Mouse (Mus musculus): ENCODE results near the gene Cmbl. TPM values are rescaled to one million over a fixed set of nuclear protein-coding genes. Genes with fewer than 3 reads are reported as not detected.

The Cmbl gene
- polyA plus RNA-seq, 1 experiment from 2014 or later = 3.5 TPM

- 66% methylated on average over 7 of the region's 7 CpGs for WGBS (ENCODE audit: missing documents)
- Histone ChIP-seq H3K36me3 (ENCODE audit: inconsistent target) (no peaks in the 10 kb centered on the region), H3K79me2 (ENCODE audit: inconsistent target) (peaks cover 7% of the 10 kb centered on the region), H3K4me3 (ENCODE audit: inconsistent target) (no peak overlapping the region), H3K27ac (no peak overlapping the region)
Measured at GRCm38 (mm10) chr15:31534421-31535258, 30.5 kb upstream of the Cmbl start.

DNA sequence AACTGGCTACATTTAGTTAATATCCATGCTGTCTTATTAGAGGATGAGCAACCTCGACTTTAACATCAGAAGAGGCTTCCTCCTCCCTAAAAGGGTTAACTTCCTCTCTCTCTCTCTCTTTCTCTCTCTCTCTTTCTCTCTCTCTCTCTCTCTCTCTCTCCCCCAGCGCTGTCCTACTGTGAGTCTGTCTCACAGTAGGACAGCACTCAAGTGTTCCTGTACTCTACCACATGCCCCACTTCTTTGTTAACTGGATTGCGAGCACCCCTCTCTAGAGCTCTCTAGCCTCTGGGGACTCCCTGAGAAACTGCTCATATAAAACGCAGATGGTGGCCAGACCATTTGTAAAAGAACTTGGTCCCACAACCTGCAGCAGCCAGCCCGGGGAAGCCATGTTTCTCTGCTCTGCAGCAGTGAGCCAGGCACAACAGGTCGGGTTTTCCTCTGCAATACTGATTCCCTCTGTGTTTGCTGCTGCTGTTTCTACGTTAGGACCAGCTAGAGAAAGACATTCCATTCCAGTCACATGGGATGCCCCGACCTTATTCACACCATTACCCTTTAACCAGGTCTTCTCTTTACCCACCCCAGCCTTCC, 29.8 kb upstream of the Cmbl start:
- no peak overlapping the region for H3K27ac ChIP-seq
- no peaks in the 10 kb centered on the region for H3K36me3 ChIP-seq (ENCODE audit: inconsistent target)
- H3K79me2 ChIP-seq (ENCODE audit: inconsistent target) = no peaks in the 10 kb centered on the region; the same call in 1 of the 2 replicates
- no peak overlapping the region for H3K4me3 ChIP-seq (ENCODE audit: inconsistent target)
- 64% methylated on average over 8 of the region's 8 CpGs for WGBS (ENCODE audit: missing documents)

- 41% methylated on average over 7 of the region's 7 CpGs for WGBS (ENCODE audit: missing documents)
- no peaks in the 10 kb centered on the region for H3K36me3 ChIP-seq (ENCODE audit: inconsistent target)
- H3K4me3 ChIP-seq (ENCODE audit: inconsistent target) = no peak overlapping the region
- no peak overlapping the region for H3K27ac ChIP-seq
- H3K79me2 ChIP-seq (ENCODE audit: inconsistent target) = no peaks in the 10 kb centered on the region
Measured at GRCm38 (mm10) chr15:31536051-31536737, 29.0 kb upstream of the Cmbl start.

DNA sequence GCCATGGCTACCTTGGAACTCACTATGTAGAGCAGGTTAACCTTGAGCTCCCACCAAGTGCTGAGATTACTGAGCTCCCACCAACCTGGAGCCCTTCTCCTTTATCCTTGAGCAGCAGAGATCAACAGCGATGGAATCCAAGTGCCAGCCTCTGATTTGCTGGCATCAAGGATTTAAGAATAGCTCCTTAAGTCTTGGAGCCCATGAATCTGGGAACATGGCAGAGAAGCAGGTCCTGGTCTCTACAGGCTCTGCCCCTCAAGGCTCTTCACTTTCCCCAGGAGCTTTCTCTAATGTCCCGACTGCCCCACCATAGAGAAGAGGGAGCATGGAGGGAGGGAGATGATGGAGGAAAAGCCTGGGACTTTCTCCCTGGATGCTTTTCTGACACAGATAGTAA, 27.5 kb upstream of the Cmbl start:
- no peaks in the 10 kb centered on the region for H3K79me2 ChIP-seq (ENCODE audit: inconsistent target)
- no peak overlapping the region for H3K27ac ChIP-seq
- H3K36me3 ChIP-seq (ENCODE audit: inconsistent target) = no peaks in the 10 kb centered on the region
- WGBS (ENCODE audit: missing documents) = 90% methylated on average over 2 of the region's 2 CpGs
- H3K4me3 ChIP-seq (ENCODE audit: inconsistent target) = no peak overlapping the region

DNA sequence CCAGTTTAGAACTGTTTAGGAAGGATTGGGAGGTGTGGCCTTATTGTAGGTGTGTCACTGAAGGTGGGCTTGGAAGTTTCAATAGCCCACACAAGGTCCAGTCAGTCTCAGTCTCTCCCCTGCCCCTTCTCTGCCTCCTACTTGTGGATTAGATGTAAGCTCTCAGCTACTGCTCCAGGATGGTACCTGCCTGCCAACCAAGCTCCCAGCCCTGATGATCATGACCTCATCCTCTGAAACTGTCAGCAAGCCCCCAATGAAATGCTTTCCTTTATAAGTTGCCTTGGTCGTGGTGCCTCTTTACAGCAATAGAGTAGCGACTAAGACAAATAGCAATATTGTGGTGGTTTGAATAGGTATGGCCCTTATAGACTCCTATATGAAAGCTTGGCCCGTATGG, 26.8 kb upstream of the Cmbl start:
- WGBS (ENCODE audit: missing documents) = 97% methylated on average over 3 of the region's 3 CpGs
- Histone ChIP-seq H3K4me3 (ENCODE audit: inconsistent target) (no peak overlapping the region), H3K79me2 (ENCODE audit: inconsistent target) (no peaks in the 10 kb centered on the region), H3K27ac (no peak overlapping the region), H3K36me3 (ENCODE audit: inconsistent target) (no peaks in the 10 kb centered on the region)

- WGBS (ENCODE audit: missing documents) = 86% methylated on average over 9 of the region's 9 CpGs
- Histone ChIP-seq H3K79me2 (ENCODE audit: inconsistent target) (no peaks in the 10 kb centered on the region), H3K4me3 (ENCODE audit: inconsistent target) (no peak overlapping the region), H3K27ac (no peak overlapping the region), H3K36me3 (ENCODE audit: inconsistent target) (no peaks in the 10 kb centered on the region)
Measured at GRCm38 (mm10) chr15:31539643-31540512, 25.3 kb upstream of the Cmbl start.

DNA sequence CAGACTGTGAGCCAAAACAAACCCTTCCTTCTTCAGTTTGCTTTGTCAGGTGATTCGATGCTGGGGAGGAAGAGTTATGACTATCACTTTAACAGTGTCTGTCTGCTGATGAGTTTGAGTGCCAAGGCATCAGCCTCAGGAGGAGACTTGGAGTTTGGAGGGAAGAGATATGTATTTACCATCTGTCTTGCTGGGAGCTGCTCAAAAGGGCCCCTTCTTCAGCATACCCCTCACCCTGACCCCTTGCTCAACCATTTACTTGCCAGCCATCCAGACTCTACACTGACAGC, 24.7 kb upstream of the Cmbl start:
- Histone ChIP-seq H3K27ac (no peak overlapping the region), H3K4me3 (ENCODE audit: inconsistent target) (no peak overlapping the region), H3K36me3 (ENCODE audit: inconsistent target) (no peaks in the 10 kb centered on the region), H3K79me2 (ENCODE audit: inconsistent target) (no peaks in the 10 kb centered on the region)
- 91% methylated on average over 1 of the region's 1 CpGs for WGBS (ENCODE audit: missing documents)

DNA sequence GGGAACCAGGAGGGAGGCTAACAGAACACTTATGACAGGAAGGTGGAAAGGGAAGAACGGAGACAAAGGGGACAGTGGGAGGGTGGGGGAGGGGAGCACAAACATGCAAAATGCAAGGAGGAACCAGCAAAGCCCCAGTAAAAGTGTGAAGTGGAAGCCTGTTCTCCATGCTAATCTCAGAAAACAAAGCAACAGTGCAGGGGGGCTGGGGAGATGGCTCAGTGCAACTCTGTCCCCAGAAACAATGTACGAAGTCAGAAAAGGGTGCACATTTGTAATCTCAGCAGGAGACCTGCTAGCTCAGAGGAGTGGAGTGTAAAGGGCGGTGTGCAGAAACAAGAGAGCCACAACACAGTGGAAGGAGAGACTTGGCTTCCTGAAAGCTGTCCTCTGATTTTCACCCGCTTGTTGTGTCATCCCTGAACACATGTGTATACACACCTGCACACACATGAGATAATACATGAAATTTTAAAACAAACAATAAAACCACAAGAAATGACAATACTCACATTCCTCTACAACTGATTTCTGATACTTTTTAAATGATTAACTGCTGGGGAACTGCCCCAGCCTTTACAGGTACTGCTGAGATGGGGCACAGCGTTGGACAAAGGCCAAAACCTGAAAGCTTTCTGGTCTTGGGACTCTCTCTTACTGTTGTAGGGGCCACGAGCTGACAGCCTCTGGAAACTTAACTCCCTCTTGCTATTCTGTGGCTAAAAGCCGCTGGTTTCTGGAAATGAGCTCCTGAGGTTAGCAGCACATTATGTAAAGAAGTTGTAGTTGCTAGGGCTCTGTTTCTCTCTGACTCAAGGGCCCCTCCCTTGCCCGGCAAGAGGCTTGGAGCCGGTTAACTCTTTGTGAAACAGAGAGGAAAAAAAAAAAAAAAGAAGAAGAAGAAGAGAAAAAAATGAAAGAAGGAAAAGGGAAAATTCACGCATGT, 22.9 kb upstream of the Cmbl start:
- Histone ChIP-seq H3K79me2 (ENCODE audit: inconsistent target) (no peaks in the 10 kb centered on the region), H3K4me3 (ENCODE audit: inconsistent target) (no peak overlapping the region), H3K27ac (no peak overlapping the region; the same call in 1 of the 2 replicates), H3K36me3 (ENCODE audit: inconsistent target) (no peaks in the 10 kb centered on the region)
- WGBS (ENCODE audit: missing documents) = 16% methylated on average over 10 of the region's 10 CpGs

DNA sequence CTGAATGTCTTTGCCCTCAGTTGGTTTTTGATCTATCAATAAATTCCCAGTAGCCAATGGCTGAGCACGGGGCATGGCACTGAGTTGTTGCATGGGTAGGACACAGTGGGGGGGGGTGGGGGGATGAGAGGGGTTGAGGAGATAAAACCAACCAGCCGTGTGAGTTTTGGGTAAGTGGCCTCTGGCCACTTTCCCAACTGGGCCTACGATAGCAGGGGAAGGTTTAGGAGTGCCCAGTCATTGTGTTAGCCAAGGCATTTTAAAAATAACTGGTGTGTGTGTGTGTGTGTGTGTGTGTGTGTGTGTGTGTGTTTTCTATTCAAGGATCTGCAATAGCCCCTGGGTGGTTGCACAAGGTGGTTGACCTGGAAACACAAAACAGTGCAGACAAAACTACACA, 21.9 kb upstream of the Cmbl start:
- Histone ChIP-seq H3K27ac (no peak overlapping the region), H3K4me3 (ENCODE audit: inconsistent target) (no peak overlapping the region), H3K36me3 (ENCODE audit: inconsistent target) (no peaks in the 10 kb centered on the region), H3K79me2 (ENCODE audit: inconsistent target) (no peaks in the 10 kb centered on the region)
- 60% methylated on average over 1 of the region's 3 CpGs for WGBS (ENCODE audit: missing documents)

DNA sequence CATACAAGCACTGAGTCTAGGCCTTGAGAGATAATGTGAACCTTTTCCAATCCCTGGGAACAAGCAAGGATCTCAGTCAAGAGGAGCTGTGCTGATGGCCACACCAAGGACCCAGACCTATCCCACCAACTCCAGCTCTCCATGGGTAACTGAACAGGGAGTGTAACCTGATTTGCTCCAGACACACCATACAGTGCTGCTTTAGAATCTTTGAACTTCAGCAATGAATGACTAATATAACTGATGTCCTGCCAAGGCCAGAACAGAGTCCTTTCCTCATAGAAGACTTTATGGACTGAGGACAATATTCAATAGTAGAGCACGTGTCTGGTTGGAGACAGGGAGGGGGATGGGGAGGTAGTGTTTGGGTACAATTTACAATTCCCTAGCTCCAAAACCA, 20.1 kb upstream of the Cmbl start:
- Histone ChIP-seq H3K79me2 (ENCODE audit: inconsistent target) (no peaks in the 10 kb centered on the region), H3K36me3 (ENCODE audit: inconsistent target) (no peaks in the 10 kb centered on the region), H3K27ac (no peak overlapping the region), H3K4me3 (ENCODE audit: inconsistent target) (no peak overlapping the region)
- WGBS (ENCODE audit: missing documents) = 100% methylated on average over 1 of the region's 1 CpGs

- no peaks in the 10 kb centered on the region for H3K36me3 ChIP-seq (ENCODE audit: inconsistent target)
- no peaks in the 10 kb centered on the region for H3K79me2 ChIP-seq (ENCODE audit: inconsistent target)
- WGBS (ENCODE audit: missing documents) = 95% methylated on average over 6 of the region's 6 CpGs
- no peak overlapping the region for H3K27ac ChIP-seq
- H3K4me3 ChIP-seq (ENCODE audit: inconsistent target) = no peak overlapping the region
Measured at GRCm38 (mm10) chr15:31546291-31546690, 18.9 kb upstream of the Cmbl start.

DNA sequence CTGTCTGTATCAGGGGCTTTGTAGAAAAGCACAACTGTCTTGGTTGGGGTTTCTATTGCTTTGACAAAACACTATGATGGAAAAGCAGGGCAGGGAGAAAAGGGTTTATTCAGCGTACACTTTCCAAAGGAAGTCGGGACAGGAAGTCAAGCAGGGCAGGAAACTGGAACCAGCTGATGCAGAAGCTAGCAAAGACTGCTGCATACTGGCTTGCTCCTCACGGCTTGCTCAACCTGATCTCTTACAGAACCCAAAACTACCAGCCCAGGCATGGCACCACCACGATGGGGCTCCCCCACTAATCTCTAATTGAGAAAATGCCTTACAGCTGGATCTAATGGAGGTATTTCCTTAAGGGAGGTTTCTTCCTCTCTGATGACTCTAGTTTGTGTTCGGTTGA, 17.8 kb upstream of the Cmbl start:
- Histone ChIP-seq H3K27ac (no peak overlapping the region), H3K79me2 (ENCODE audit: inconsistent target) (no peaks in the 10 kb centered on the region), H3K36me3 (ENCODE audit: inconsistent target) (no peaks in the 10 kb centered on the region), H3K4me3 (ENCODE audit: inconsistent target) (no peak overlapping the region)
- WGBS (ENCODE audit: missing documents) = 69% methylated on average over 5 of the region's 5 CpGs

DNA sequence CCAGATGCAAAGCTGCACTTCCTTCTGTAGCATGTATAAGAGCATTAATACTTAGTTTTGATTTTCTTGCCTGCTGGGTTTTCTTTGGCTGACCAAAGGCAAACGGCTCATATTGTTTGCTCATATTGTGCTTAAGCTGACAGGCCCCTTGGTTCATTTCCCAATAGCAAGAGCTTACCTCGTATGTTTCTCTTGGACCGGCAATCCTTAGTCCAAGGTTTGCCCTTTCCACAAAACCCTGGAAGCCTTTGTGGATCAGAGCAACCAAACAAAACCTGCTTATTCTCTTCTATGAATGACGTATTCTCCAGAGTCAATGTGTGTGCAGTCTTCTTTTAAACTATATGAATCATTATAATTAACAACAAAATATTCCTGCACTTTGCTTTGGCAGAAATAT, 14.8 kb upstream of the Cmbl start:
- Histone ChIP-seq H3K4me3 (ENCODE audit: inconsistent target) (no peak overlapping the region), H3K27ac (no peak overlapping the region), H3K36me3 (ENCODE audit: inconsistent target) (no peaks in the 10 kb centered on the region), H3K79me2 (ENCODE audit: inconsistent target) (no peaks in the 10 kb centered on the region)
- WGBS (ENCODE audit: missing documents) = 81% methylated on average over 4 of the region's 4 CpGs

DNA sequence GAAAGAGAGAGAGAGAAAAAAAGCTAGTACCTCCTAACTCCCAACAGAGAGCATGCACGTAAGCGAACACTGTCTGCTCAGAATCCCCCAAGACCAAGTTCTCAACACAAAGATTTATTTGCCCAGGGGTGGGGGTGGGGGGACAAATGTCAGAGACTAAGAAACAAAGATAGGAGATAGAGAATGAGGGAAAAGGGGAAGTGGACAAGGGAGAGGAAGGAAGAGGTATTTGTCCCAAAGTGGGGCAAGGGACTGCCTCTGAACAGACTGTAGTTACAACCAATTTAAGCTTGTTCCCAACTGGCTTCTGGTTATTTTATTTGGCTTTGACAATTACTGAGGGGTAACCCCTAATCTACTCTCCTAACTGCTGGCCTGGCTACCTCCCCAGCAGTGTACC, 10.3 kb upstream of the Cmbl start:
- Histone ChIP-seq H3K4me3 (ENCODE audit: inconsistent target) (no peak overlapping the region), H3K27ac (no peak overlapping the region), H3K79me2 (ENCODE audit: inconsistent target) (no peaks in the 10 kb centered on the region), H3K36me3 (ENCODE audit: inconsistent target) (no peaks in the 10 kb centered on the region)
- WGBS (ENCODE audit: missing documents) = 44% methylated on average over 2 of the region's 2 CpGs

Measured in macrophage (primary cell).